Comparison of ENCODE assay signal across 9 mouse cellular contexts in genomic region chr6:134887711-134888449, GRCm38 (mm10). TPM values are rescaled to one million over a fixed set of nuclear protein-coding genes. Genes with fewer than 3 reads are reported as not detected.
A peak's percentile ranks its signal among the peaks of the same experiment; 100 is the strongest.
DNase-seq lines count a peak whose midpoint lies in the region; ATAC-seq and TF ChIP-seq lines count a peak whose summit lies in the region.
"Had no signal": no experiment of that assay in that cellular context is flagged by ENCODE, and none has a peak within 500 bp of the region (broad histone marks: within the 10 kb centered on the region; RNA-seq: fewer than 3 reads in every experiment).

No protein-coding gene starts in this region.

- H3K4me1 ChIP-seq in heart, embryonic 13.5 days: peaks cover 24% of the 10 kb centered on the region
- H3K4me1 ChIP-seq in embryonic facial prominence, embryonic 14.5 days (ENCODE audit: control insufficient read depth, insufficient read depth, low read length): peaks cover 5% of the 10 kb centered on the region; the same call in 1 of the 2 replicates
- H3K4me1 ChIP-seq in intestine, postnatal 0 days (replicated peaks; ENCODE audit: control insufficient read depth, insufficient read depth, low read length): no peaks in the 10 kb centered on the region
- H3K4me1 ChIP-seq in limb, embryonic 14.5 days (ENCODE audit: control insufficient read depth, insufficient read depth, low read length): no peaks in the 10 kb centered on the region

- intact Hi-C loops in heart, postnatal 25 days (cut with DNase I): no loop called here

- ATAC-seq in heart, embryonic 13.5 days (ENCODE audit: extremely low read depth, insufficient number of reproducible peaks, low FRiP score, low TSS enrichment): no peak
- ATAC-seq in embryonic facial prominence, embryonic 14.5 days (ENCODE audit: low read depth): peak; percentile 70; the same call in 1 of the 2 replicates
- ATAC-seq in intestine, postnatal 0 days: no peak
- ATAC-seq in limb, embryonic 14.5 days (ENCODE audit: low FRiP score, low read depth): no peak

- WGBS in heart, embryonic 13.5 days: 2% methylated on average over 10 of the region's 10 CpGs
- WGBS in embryonic facial prominence, embryonic 14.5 days: 1% methylated on average over 10 of the region's 10 CpGs
- 15% methylated on average over 10 of the region's 10 CpGs for WGBS in intestine, postnatal 0 days
- 3% methylated on average over 10 of the region's 10 CpGs for WGBS in limb, embryonic 14.5 days

- H3K36me3 ChIP-seq in heart, embryonic 13.5 days: no peaks in the 10 kb centered on the region
- H3K36me3 ChIP-seq in embryonic facial prominence, embryonic 14.5 days (ENCODE audit: control insufficient read depth, insufficient read depth, low read length): no peaks in the 10 kb centered on the region
- no peaks in the 10 kb centered on the region; the same call in 1 of the 2 replicates for H3K36me3 ChIP-seq in intestine, postnatal 0 days (ENCODE audit: control insufficient read depth, insufficient read depth)
- no peaks in the 10 kb centered on the region for H3K36me3 ChIP-seq in limb, embryonic 14.5 days (ENCODE audit: control insufficient read depth, insufficient read depth, low read length)
- H3K36me3 ChIP-seq: liver, embryonic 13.5 days had no signal

- H3K27ac ChIP-seq in heart, embryonic 13.5 days (replicated peaks): no peak overlapping the region
- H3K27ac ChIP-seq in embryonic facial prominence, embryonic 14.5 days (replicated peaks; ENCODE audit: low read depth, low read length): no peak overlapping the region
- no peak overlapping the region for H3K27ac ChIP-seq in intestine, postnatal 0 days (ENCODE audit: low read depth, low read length)
- no peak overlapping the region for H3K27ac ChIP-seq in limb, embryonic 14.5 days (replicated peaks; ENCODE audit: low read depth, low read length)
- H3K27ac ChIP-seq: liver, embryonic 13.5 days had no signal

- TF ChIP-seq CTCF in intestine, postnatal 0 days (IDR thresholded peaks at IDR 0.05; ENCODE audit: low read depth): no peak

- H3K9ac ChIP-seq in heart, embryonic 13.5 days: no peak overlapping the region
- H3K9ac ChIP-seq in embryonic facial prominence, embryonic 14.5 days (ENCODE audit: low read depth, low read length): no peak overlapping the region
- H3K9ac ChIP-seq in intestine, postnatal 0 days (ENCODE audit: low read depth, low read length): no peak overlapping the region
- H3K9ac ChIP-seq in limb, embryonic 14.5 days (ENCODE audit: low read depth, low read length, severe bottlenecking): no peak overlapping the region
- H3K9ac ChIP-seq: liver, embryonic 13.5 days had no signal

- H3K4me3 ChIP-seq in heart, embryonic 13.5 days: peak overlapping the region; percentile 35
- H3K4me3 ChIP-seq in embryonic facial prominence, embryonic 14.5 days (ENCODE audit: low read depth, low read length): peak overlapping the region; percentile 16
- H3K4me3 ChIP-seq in intestine, postnatal 0 days (ENCODE audit: low read depth, low read length): no peak overlapping the region
- no peak overlapping the region for H3K4me3 ChIP-seq in limb, embryonic 14.5 days (replicated peaks; ENCODE audit: low read length)
- H3K4me3 ChIP-seq: liver, embryonic 13.5 days had no signal

- no peak for DNase-seq in heart, postnatal 25 days (ENCODE audit: low spot score)
- peak; percentile 51 for DNase-seq in adrenal gland, postnatal 14 days
- DNase-seq in embryonic facial prominence, embryonic 14.5 days (ENCODE audit: low spot score): peak; percentile 73
- peak; percentile 62 for DNase-seq in limb, embryonic 14.5 days (ENCODE audit: low spot score)
- DNase-seq in right cerebral cortex, postnatal 36 days (ENCODE audit: low spot score in 2 of 2): peak; percentile 85 to 90
- DNase-seq in gastrocnemius, adult 18-20 months (ENCODE audit: low spot score): no peak
- DNase-seq: liver, embryonic 13.5 days had no signal

- no peaks in the 10 kb centered on the region for H3K9me3 ChIP-seq in heart, embryonic 13.5 days
- no peaks in the 10 kb centered on the region for H3K9me3 ChIP-seq in embryonic facial prominence, embryonic 14.5 days (ENCODE audit: control insufficient read depth, low read length)
- H3K9me3 ChIP-seq in intestine, postnatal 0 days (ENCODE audit: control insufficient read depth): no peaks in the 10 kb centered on the region
- H3K9me3 ChIP-seq in limb, embryonic 14.5 days (ENCODE audit: control insufficient read depth, low read length): no peaks in the 10 kb centered on the region
- H3K9me3 ChIP-seq: liver, embryonic 13.5 days had no signal

- no peak for TF ChIP-seq POLR2A in limb, embryonic 14.5 days (IDR thresholded peaks at IDR 0.05; ENCODE audit: borderline replicate concordance, extremely low read depth, insufficient read depth, insufficient read length)

- no peaks in the 10 kb centered on the region for H3K27me3 ChIP-seq in heart, embryonic 13.5 days (replicated peaks)
- no peaks in the 10 kb centered on the region for H3K27me3 ChIP-seq in embryonic facial prominence, embryonic 14.5 days (replicated peaks; ENCODE audit: control insufficient read depth, insufficient read depth, low read length)
- H3K27me3 ChIP-seq in intestine, postnatal 0 days (replicated peaks; ENCODE audit: control insufficient read depth, insufficient read depth, low read length): no peaks in the 10 kb centered on the region
- no peaks in the 10 kb centered on the region for H3K27me3 ChIP-seq in limb, embryonic 14.5 days (ENCODE audit: control insufficient read depth, insufficient read depth, low read length)

- H3K4me2 ChIP-seq in heart, embryonic 13.5 days: peak overlapping the region; percentile 63
- peak overlapping the region; percentile 33 for H3K4me2 ChIP-seq in embryonic facial prominence, embryonic 14.5 days (ENCODE audit: low read depth, low read length)
- peak overlapping the region; percentile 1; the same call in 1 of the 2 replicates for H3K4me2 ChIP-seq in intestine, postnatal 0 days (replicated peaks; ENCODE audit: low read depth)
- H3K4me2 ChIP-seq in limb, embryonic 14.5 days (replicated peaks; ENCODE audit: low read depth, low read length, severe bottlenecking): no peak overlapping the region
- H3K4me2 ChIP-seq: liver, embryonic 13.5 days had no signal

RNA-seq across cellular contexts. Expression of gene Gpr19, which starts 10.5 kb away (rescaled TPM):
- 8.5 and 8.6 TPM in 2 replicates for polyA plus RNA-seq in heart, embryonic 13.5 days (2015; fragmentation: Nextera tagmentation; extraction: Ambion mirVana)
- total RNA-seq in heart, postnatal 25 days (2021): 1 to 10 TPM; 3.3 to 5.1 TPM
- total RNA-seq in adrenal gland, postnatal 14 days (2021): 10.0 and 11.8 TPM in 2 replicates
- 8.0 and 8.8 TPM in 2 replicates for polyA plus RNA-seq in embryonic facial prominence, embryonic 14.5 days (2014; fragmentation: Nextera tagmentation; extraction: Ambion mirVana)
- 6.5 and 7.3 TPM in 2 replicates for polyA plus RNA-seq in intestine, postnatal 0 days (2015; fragmentation: Nextera tagmentation; extraction: Ambion mirVana)
- polyA plus RNA-seq in limb, embryonic 14.5 days (2012; rRNA removed): 8.9 and 11.5 TPM in 2 replicates
- 7.5 and 7.9 TPM in 2 replicates for polyA plus RNA-seq in limb, embryonic 14.5 days (2014; fragmentation: Nextera tagmentation; extraction: Ambion mirVana)
- total RNA-seq in gastrocnemius, adult 18-20 months (2021): 1 to 10 TPM; 4.2 to 5.1 TPM

RNA-seq across cellular contexts. Expression of gene Cdkn1b, which starts 32.3 kb away (rescaled TPM):
- polyA plus RNA-seq in heart, embryonic 13.5 days (2015; fragmentation: Nextera tagmentation; extraction: Ambion mirVana): 14.4 and 17.4 TPM in 2 replicates
- total RNA-seq in heart, postnatal 25 days (2021): 10 to 100 TPM; 40.3 to 49.5 TPM
- total RNA-seq in adrenal gland, postnatal 14 days (2021): 42.8 and 48.0 TPM in 2 replicates
- polyA plus RNA-seq in embryonic facial prominence, embryonic 14.5 days (2014; fragmentation: Nextera tagmentation; extraction: Ambion mirVana): 17.3 and 17.6 TPM in 2 replicates
- 14.8 and 15.3 TPM in 2 replicates for polyA plus RNA-seq in intestine, postnatal 0 days (2015; fragmentation: Nextera tagmentation; extraction: Ambion mirVana)
- 29.8 and 30.3 TPM in 2 replicates for polyA plus RNA-seq in limb, embryonic 14.5 days (2012; rRNA removed)
- polyA plus RNA-seq in limb, embryonic 14.5 days (2014; fragmentation: Nextera tagmentation; extraction: Ambion mirVana): 18.3 and 18.8 TPM in 2 replicates
- total RNA-seq in gastrocnemius, adult 18-20 months (2021): 10 to 100 TPM; 32.2 to 34.1 TPM

RNA-seq across cellular contexts. Expression of gene Crebl2, which starts 57.9 kb away (rescaled TPM):
- 1.6 and 1.8 TPM in 2 replicates for polyA plus RNA-seq in heart, embryonic 13.5 days (2015; fragmentation: Nextera tagmentation; extraction: Ambion mirVana)
- total RNA-seq in heart, postnatal 25 days (2021): 10 to 100 TPM; 11.5 to 12.1 TPM
- total RNA-seq in adrenal gland, postnatal 14 days (2021): 17.2 and 21.1 TPM in 2 replicates
- 1.9 and 2.0 TPM in 2 replicates for polyA plus RNA-seq in embryonic facial prominence, embryonic 14.5 days (2014; fragmentation: Nextera tagmentation; extraction: Ambion mirVana)
- polyA plus RNA-seq in intestine, postnatal 0 days (2015; fragmentation: Nextera tagmentation; extraction: Ambion mirVana): 4.6 and 4.9 TPM in 2 replicates
- polyA plus RNA-seq in limb, embryonic 14.5 days (2012; rRNA removed): 7.5 and 8.1 TPM in 2 replicates
- polyA plus RNA-seq in limb, embryonic 14.5 days (2014; fragmentation: Nextera tagmentation; extraction: Ambion mirVana): 2.1 and 3.0 TPM in 2 replicates
- total RNA-seq in gastrocnemius, adult 18-20 months (2021): 10 to 100 TPM; 12.4 to 14.2 TPM

Comparison
In these comparisons a context has a peak if more than half of its experiments do, and no peak if none do; other contexts are left out.
1. H3K4me3 ChIP-seq: peak in heart, embryonic 13.5 days (single experiment) and embryonic facial prominence, embryonic 14.5 days (single experiment); none in intestine, postnatal 0 days (single experiment) and limb, embryonic 14.5 days (single experiment).
2. DNase-seq: peak in adrenal gland, postnatal 14 days (single experiment), embryonic facial prominence, embryonic 14.5 days (single experiment), limb, embryonic 14.5 days (single experiment) and right cerebral cortex, postnatal 36 days (2 of 2); none in heart, postnatal 25 days (single experiment) and gastrocnemius, adult 18-20 months (single experiment).